Mouse (Mus musculus): ENCODE measurements around the gene 4930415O20Rik. TPM values are rescaled to one million over a fixed set of nuclear protein-coding genes. Genes with fewer than 3 reads are reported as not detected.

4930415O20Rik gene
- polyA plus RNA-seq, 1 experiment, result 104 TPM

DNA sequence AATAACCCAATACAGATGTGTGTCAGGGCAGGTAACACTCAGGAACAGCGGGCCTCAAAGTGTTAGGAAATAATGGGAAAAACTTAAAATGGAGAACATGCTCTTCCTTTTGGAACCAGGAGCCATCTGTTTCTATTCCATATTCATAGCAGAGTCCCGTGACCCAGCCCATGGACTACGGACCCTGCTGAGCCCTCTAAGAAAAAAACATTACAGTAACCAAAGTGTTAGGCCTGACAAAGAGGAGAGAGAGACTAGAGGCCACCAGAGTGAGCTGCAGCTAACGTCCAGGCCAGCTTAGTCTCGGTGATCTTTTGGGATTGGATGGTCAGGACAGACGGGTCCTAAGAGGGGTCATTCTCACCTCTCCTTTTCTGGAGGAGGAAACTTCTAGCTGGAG lies 44.2 kb downstream of the 4930415O20Rik start:
- Histone ChIP-seq H3K27ac (ENCODE audit: control insufficient read depth, insufficient read depth, low read depth, low read length) (no peak overlapping the region), H3K4me3 (ENCODE audit: control insufficient read depth, low read depth, low read length) (no peak overlapping the region), H3K27me3 (ENCODE audit: control insufficient read depth, insufficient read depth, low read length) (no peaks in the 10 kb centered on the region; the same call in 1 of the 2 replicates), H3K4me1 (ENCODE audit: control insufficient read depth, insufficient read depth, low read length) (peaks cover 4% of the 10 kb centered on the region), H3K36me3 (ENCODE audit: control insufficient read depth, insufficient read depth, low read length) (no peaks in the 10 kb centered on the region)
- TF ChIP-seq CTCF (IDR thresholded peaks at IDR 0.05; ENCODE audit: control insufficient read depth, insufficient read depth, insufficient replicate concordance, low read depth, low read length) (no peak), POLR2A (IDR thresholded peaks at IDR 0.05; ENCODE audit: control insufficient read depth, low read depth, low read length) (no peak)

GRCm38 (mm10) chr15:98615751-98616150 lies 44.9 kb downstream of the 4930415O20Rik start:
- Histone ChIP-seq H3K4me3 (ENCODE audit: control insufficient read depth, low read depth, low read length) (no peak overlapping the region), H3K27ac (ENCODE audit: control insufficient read depth, insufficient read depth, low read depth, low read length) (no peak overlapping the region), H3K36me3 (ENCODE audit: control insufficient read depth, insufficient read depth, low read length) (no peaks in the 10 kb centered on the region), H3K27me3 (ENCODE audit: control insufficient read depth, insufficient read depth, low read length) (no peaks in the 10 kb centered on the region), H3K4me1 (ENCODE audit: control insufficient read depth, insufficient read depth, low read length) (peaks cover 4% of the 10 kb centered on the region)
- no peak for TF ChIP-seq CTCF (IDR thresholded peaks at IDR 0.05; ENCODE audit: control insufficient read depth, insufficient read depth, insufficient replicate concordance, low read depth, low read length)
- no peak for TF ChIP-seq POLR2A (IDR thresholded peaks at IDR 0.05; ENCODE audit: control insufficient read depth, low read depth, low read length)

DNA sequence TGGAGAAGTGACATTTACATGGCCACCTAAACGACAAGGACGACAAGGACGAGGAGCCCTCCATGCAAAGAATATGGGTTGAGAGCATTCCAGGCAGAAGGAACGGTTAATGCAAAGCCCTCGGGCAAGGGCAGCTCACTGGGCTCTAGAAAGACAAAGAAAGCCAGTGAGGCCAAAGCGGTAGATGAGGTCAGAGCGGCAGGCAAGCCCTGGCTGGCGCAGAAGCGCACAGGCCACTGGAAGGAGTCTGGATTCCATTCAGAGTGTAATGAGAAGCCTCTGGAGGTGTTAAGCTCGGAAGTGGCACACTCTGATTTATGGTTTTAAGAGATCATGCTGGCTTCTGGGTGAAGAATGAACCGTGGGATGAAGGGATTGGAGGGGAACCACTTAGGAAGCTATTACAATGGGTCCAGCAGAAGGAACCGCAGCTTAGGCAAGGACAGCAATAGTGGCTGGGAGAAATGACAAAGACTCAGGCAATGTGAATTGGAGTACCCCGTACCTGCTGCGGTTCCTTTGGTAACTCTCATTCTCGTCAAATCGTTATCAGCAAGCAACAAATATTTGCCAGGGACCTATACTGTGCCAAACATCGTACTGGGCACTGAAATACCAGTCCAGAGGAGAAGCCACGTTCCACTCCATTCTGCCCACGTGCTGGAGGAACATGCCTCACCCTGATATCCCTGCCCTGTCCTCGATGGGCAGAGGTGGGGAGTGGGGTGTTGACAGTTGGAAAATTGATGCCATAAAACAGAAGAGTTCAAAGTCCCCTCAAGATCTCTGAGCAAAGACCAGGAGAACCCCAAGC lies 45.8 kb downstream of the 4930415O20Rik start:
- Histone ChIP-seq H3K27me3 (ENCODE audit: control insufficient read depth, insufficient read depth, low read length) (no peaks in the 10 kb centered on the region), H3K4me3 (ENCODE audit: control insufficient read depth, low read depth, low read length) (no peak overlapping the region), H3K27ac (ENCODE audit: control insufficient read depth, insufficient read depth, low read depth, low read length) (no peak overlapping the region), H3K36me3 (ENCODE audit: control insufficient read depth, insufficient read depth, low read length) (no peaks in the 10 kb centered on the region), H3K4me1 (ENCODE audit: control insufficient read depth, insufficient read depth, low read length) (peaks cover 4% of the 10 kb centered on the region)
- TF ChIP-seq POLR2A (IDR thresholded peaks at IDR 0.05; ENCODE audit: control insufficient read depth, low read depth, low read length), result no peak
- TF ChIP-seq CTCF (IDR thresholded peaks at IDR 0.05; ENCODE audit: control insufficient read depth, insufficient read depth, insufficient replicate concordance, low read depth, low read length), result no peak

DNA sequence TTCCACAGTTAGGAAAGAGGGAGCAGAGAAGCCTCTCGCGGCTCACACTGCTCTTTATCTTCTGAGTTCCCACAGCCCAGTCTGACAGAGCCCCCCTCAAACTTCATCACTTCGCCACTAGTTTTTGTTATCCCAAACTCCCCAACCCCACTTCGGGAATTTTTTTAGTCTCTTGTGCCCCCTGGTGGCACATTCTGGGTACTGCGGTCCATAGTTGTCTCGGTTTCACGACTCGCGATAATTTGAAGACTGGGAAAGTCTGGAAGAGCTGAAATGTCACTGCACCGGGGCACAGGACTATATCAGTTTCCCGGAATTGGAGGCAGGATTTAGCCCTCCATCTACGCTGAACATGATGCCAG lies 46.4 kb downstream of the 4930415O20Rik start:
- Histone ChIP-seq H3K27me3 (ENCODE audit: control insufficient read depth, insufficient read depth, low read length) (no peaks in the 10 kb centered on the region), H3K36me3 (ENCODE audit: control insufficient read depth, insufficient read depth, low read length) (no peaks in the 10 kb centered on the region), H3K4me1 (ENCODE audit: control insufficient read depth, insufficient read depth, low read length) (peaks cover 5% of the 10 kb centered on the region), H3K27ac (ENCODE audit: control insufficient read depth, insufficient read depth, low read depth, low read length) (no peak overlapping the region), H3K4me3 (ENCODE audit: control insufficient read depth, low read depth, low read length) (no peak overlapping the region)
- peak; percentile 71 for TF ChIP-seq CTCF (IDR thresholded peaks at IDR 0.05; ENCODE audit: control insufficient read depth, insufficient read depth, insufficient replicate concordance, low read depth, low read length)
- TF ChIP-seq POLR2A (IDR thresholded peaks at IDR 0.05; ENCODE audit: control insufficient read depth, low read depth, low read length), result no peak

- H3K4me1 ChIP-seq (ENCODE audit: control insufficient read depth, insufficient read depth, low read length), result peaks cover 4% of the 10 kb centered on the region
- no peaks in the 10 kb centered on the region for H3K36me3 ChIP-seq (ENCODE audit: control insufficient read depth, insufficient read depth, low read length)
- TF ChIP-seq CTCF (IDR thresholded peaks at IDR 0.05; ENCODE audit: control insufficient read depth, insufficient read depth, insufficient replicate concordance, low read depth, low read length) (no peak), POLR2A (IDR thresholded peaks at IDR 0.05; ENCODE audit: control insufficient read depth, low read depth, low read length) (no peak)
- H3K27me3 ChIP-seq (ENCODE audit: control insufficient read depth, insufficient read depth, low read length), result no peaks in the 10 kb centered on the region
- H3K27ac ChIP-seq (ENCODE audit: control insufficient read depth, insufficient read depth, low read depth, low read length), result no peak overlapping the region
- H3K4me3 ChIP-seq (ENCODE audit: control insufficient read depth, low read depth, low read length), result no peak overlapping the region
These were observed 51.4 kb downstream of the 4930415O20Rik start for GRCm38 (mm10) chr15:98622199-98622598.

DNA sequence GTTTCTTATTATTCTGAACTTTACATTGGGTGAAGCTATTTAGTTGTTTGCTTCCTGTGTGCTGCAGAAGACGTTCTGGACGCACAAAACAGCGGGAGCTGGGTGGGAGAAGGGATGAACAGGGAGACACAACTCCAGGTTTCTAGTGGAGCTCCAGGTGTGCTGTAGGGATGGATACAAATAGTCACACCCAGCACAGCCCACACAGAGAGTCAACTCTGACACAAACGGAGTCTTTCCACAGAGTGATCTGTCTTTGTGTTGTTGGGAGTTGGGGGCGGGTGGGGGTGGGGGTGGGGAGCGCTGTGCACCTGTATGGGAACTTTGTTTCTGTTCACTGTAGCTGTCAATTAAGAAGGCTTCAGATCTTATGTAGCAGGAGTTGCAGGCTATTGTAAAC lies 51.9 kb downstream of the 4930415O20Rik start:
- H3K27me3 ChIP-seq (ENCODE audit: control insufficient read depth, insufficient read depth, low read length), result no peaks in the 10 kb centered on the region
- no peak overlapping the region for H3K4me3 ChIP-seq (ENCODE audit: control insufficient read depth, low read depth, low read length)
- TF ChIP-seq POLR2A (IDR thresholded peaks at IDR 0.05; ENCODE audit: control insufficient read depth, low read depth, low read length), result no peak
- TF ChIP-seq CTCF (IDR thresholded peaks at IDR 0.05; ENCODE audit: control insufficient read depth, insufficient read depth, insufficient replicate concordance, low read depth, low read length), result no peak
- no peaks in the 10 kb centered on the region for H3K36me3 ChIP-seq (ENCODE audit: control insufficient read depth, insufficient read depth, low read length)
- H3K4me1 ChIP-seq (ENCODE audit: control insufficient read depth, insufficient read depth, low read length), result peaks cover 4% of the 10 kb centered on the region
- no peak overlapping the region for H3K27ac ChIP-seq (ENCODE audit: control insufficient read depth, insufficient read depth, low read depth, low read length)

GRCm38 (mm10) chr15:98623361-98623821 lies 52.6 kb downstream of the 4930415O20Rik start:
- TF ChIP-seq CTCF (IDR thresholded peaks at IDR 0.05; ENCODE audit: control insufficient read depth, insufficient read depth, insufficient replicate concordance, low read depth, low read length) (no peak), POLR2A (IDR thresholded peaks at IDR 0.05; ENCODE audit: control insufficient read depth, low read depth, low read length) (no peak)
- H3K36me3 ChIP-seq (ENCODE audit: control insufficient read depth, insufficient read depth, low read length), result no peaks in the 10 kb centered on the region
- no peak overlapping the region for H3K27ac ChIP-seq (ENCODE audit: control insufficient read depth, insufficient read depth, low read depth, low read length)
- H3K4me1 ChIP-seq (ENCODE audit: control insufficient read depth, insufficient read depth, low read length), result peaks cover 7% of the 10 kb centered on the region
- no peaks in the 10 kb centered on the region for H3K27me3 ChIP-seq (ENCODE audit: control insufficient read depth, insufficient read depth, low read length)
- H3K4me3 ChIP-seq (ENCODE audit: control insufficient read depth, low read depth, low read length), result no peak overlapping the region
